Comparison of ENCODE assay signal across 10 mouse cellular contexts in the genomic region with DNA sequence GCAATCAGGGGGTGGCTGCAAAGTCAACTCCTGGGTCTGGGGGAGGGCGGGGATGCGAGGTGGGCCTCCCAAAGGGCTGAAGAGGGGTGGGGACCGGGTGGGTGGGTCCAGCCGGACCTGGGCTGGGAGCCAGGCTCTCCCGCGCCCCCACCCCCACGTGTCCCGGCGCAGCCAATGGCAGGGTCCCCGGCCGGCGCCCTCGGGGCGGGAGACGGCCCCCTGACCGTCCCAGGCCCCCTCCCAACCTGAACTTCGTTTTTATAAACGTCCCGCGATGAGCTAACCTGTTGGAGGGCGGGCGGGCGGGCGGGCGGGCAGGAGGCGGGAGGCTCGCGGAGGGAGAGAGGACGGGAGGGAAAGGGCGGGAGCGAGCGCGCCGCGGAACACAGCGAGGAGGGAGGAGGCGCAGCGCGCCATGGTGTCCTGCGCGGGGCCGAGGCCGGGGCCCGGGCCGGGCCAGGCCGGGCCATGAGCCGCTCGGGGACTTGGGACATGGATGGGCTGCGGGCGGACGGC. TPM values are rescaled to one million over a fixed set of nuclear protein-coding genes. Genes with fewer than 3 reads are reported as not detected.
DNase-seq lines count a peak whose midpoint lies in the region; ATAC-seq and TF ChIP-seq lines count a peak whose summit lies in the region.
"Had no signal": no experiment of that assay in that cellular context is flagged by ENCODE, and none has a peak within 500 bp of the region (broad histone marks: within the 10 kb centered on the region; RNA-seq: fewer than 3 reads in every experiment).

TSS of gene Hoxd13 (plus strand) at position 469 of the 516 bp plus-strand sequence.

- H3K36me3 ChIP-seq in heart, embryonic 10.5 days, result no peaks in the 10 kb centered on the region
- no peaks in the 10 kb centered on the region for H3K36me3 ChIP-seq in E14TG2a.4 (ENCODE audit: insufficient read depth, low read length)
- no peaks in the 10 kb centered on the region for H3K36me3 ChIP-seq in forebrain, embryonic 15.5 days
- no peaks in the 10 kb centered on the region for H3K36me3 ChIP-seq in liver, embryonic 12.5 days

- peak within 1 kb of the TSS; percentile 54 for H3K4me3 ChIP-seq in heart, embryonic 10.5 days
- peak within 1 kb of the TSS; percentile 75 for H3K4me3 ChIP-seq in E14TG2a.4 (replicated peaks; ENCODE audit: low read length)
- peak within 1 kb of the TSS; percentile 21 for H3K4me3 ChIP-seq in forebrain, embryonic 15.5 days
- H3K4me3 ChIP-seq in liver, embryonic 12.5 days, result peak within 1 kb of the TSS; percentile 45

- DNase-seq in heart, embryonic 10.5 days (ENCODE audit: low spot score), result no peak
- no peak for DNase-seq in heart, adult 18-20 months
- DNase-seq in ovary, postnatal 10 days (ENCODE audit: low spot score), result no peak
- no peak for DNase-seq in spleen, postnatal 10 days (ENCODE audit: low spot score in 2 of 2)
- no peak for DNase-seq in right cerebral cortex, adult 2 months (ENCODE audit: low spot score in 2 of 2)

- no peaks in the 10 kb centered on the region for H3K9me3 ChIP-seq in heart, embryonic 10.5 days
- no peaks in the 10 kb centered on the region; the same call in 1 of the 2 replicates for H3K9me3 ChIP-seq in E14TG2a.4 (ENCODE audit: low read length)
- no peaks in the 10 kb centered on the region for H3K9me3 ChIP-seq in forebrain, embryonic 15.5 days
- no peaks in the 10 kb centered on the region for H3K9me3 ChIP-seq in liver, embryonic 12.5 days (replicated peaks)

- H3K4me2 ChIP-seq in forebrain, embryonic 15.5 days (replicated peaks), result peak within 1 kb of the TSS; percentile 48
- H3K4me2 ChIP-seq in liver, embryonic 12.5 days, result peak within 1 kb of the TSS; percentile 63

- no peak within 1 kb of the TSS for H3K9ac ChIP-seq in forebrain, embryonic 15.5 days (replicated peaks)
- no peak within 1 kb of the TSS for H3K9ac ChIP-seq in liver, embryonic 12.5 days

- no peak within 1 kb of the TSS for H3K27ac ChIP-seq in heart, embryonic 10.5 days
- no peak within 1 kb of the TSS for H3K27ac ChIP-seq in forebrain, embryonic 15.5 days (replicated peaks)
- H3K27ac ChIP-seq in liver, embryonic 12.5 days, result no peak within 1 kb of the TSS

- peaks cover 100% of the 10 kb centered on the region for H3K27me3 ChIP-seq in heart, embryonic 10.5 days (ENCODE audit: insufficient read depth, poor library complexity, severe bottlenecking)
- peaks cover 92% of the 10 kb centered on the region for H3K27me3 ChIP-seq in E14TG2a.4 (ENCODE audit: insufficient read depth, low read length)
- peaks cover 96% of the 10 kb centered on the region for H3K27me3 ChIP-seq in forebrain, embryonic 15.5 days
- peaks cover 98% of the 10 kb centered on the region for H3K27me3 ChIP-seq in liver, embryonic 12.5 days (replicated peaks)

- TF ChIP-seq CTCF in E14TG2a.4 (conservative IDR thresholded peaks at IDR 0.05; ENCODE audit: low read length), result no peak

- ATAC-seq in forebrain, embryonic 15.5 days (replicated peaks), result no peak
- ATAC-seq in liver, embryonic 12.5 days, result no peak

- WGBS in heart, embryonic 10.5 days, result under 1% methylated on average over 48 of the region's 51 CpGs
- 0% methylated on average over 36 of the region's 51 CpGs for WGBS in forebrain, embryonic 15.5 days
- WGBS in liver, embryonic 12.5 days (ENCODE audit: insufficient replicate concordance), result 1% methylated on average over 24 of the region's 51 CpGs

- H3K4me1 ChIP-seq in heart, embryonic 10.5 days, result peaks cover 18% of the 10 kb centered on the region
- peaks cover 33% of the 10 kb centered on the region for H3K4me1 ChIP-seq in E14TG2a.4 (replicated peaks; ENCODE audit: low read depth, low read length)
- H3K4me1 ChIP-seq in forebrain, embryonic 15.5 days, result peaks cover 16% of the 10 kb centered on the region
- peaks cover 14% of the 10 kb centered on the region; the same call in 1 of the 2 replicates for H3K4me1 ChIP-seq in liver, embryonic 12.5 days

RNA-seq across cellular contexts. Expression of gene Hoxd13, which starts in this region (rescaled TPM):
- polyA plus RNA-seq in heart, embryonic 10.5 days (2016; fragmentation: Nextera tagmentation; extraction: Ambion mirVana), result 0.40 TPM in 1 of 2 replicates, not detected in the other
- not detected for total RNA-seq in heart, adult 18-20 months (2021)
- polyA plus RNA-seq in forebrain, embryonic 15.5 days (2015; fragmentation: Nextera tagmentation; extraction: Ambion mirVana), result not detected in 2 replicates
- polyA plus RNA-seq in liver, embryonic 12.5 days (2016; fragmentation: Nextera tagmentation; extraction: Ambion mirVana), result 0.10 TPM in 1 of 2 replicates, not detected in the other
- total RNA-seq: gastrocnemius, adult 8-10 months had no signal
- polyA plus RNA-seq: C2C12 had no signal

Comparison
In these comparisons a context has a peak if more than half of its experiments do, and no peak if none do; other contexts are left out.
1. H3K4me3 ChIP-seq: peak in every context shown above with its lines; median percentile 75 in E14TG2a.4; 54 in heart, embryonic 10.5 days; 45 in liver, embryonic 12.5 days; 21 in forebrain, embryonic 15.5 days.